Mouse (Mus musculus) cerebellum, adult 9-11 months (tissue): ENCODE measurements around the gene Krtap1-5.

ENCODE experiments used
- DNase-seq: peaks from one replicate; pipeline ENCODE4 v3.0.0; 2022

Krtap1-5 gene

GRCm38 (mm10) chr11:99539721-99540120, 41.1 kb downstream of the Krtap1-5 start:
- DNase-seq: peak; percentile 41
